Mouse (Mus musculus) lung, embryonic 16.5 days (tissue): ENCODE results near the gene Dis3l. TPM values are rescaled to one million over a fixed set of nuclear protein-coding genes. Genes with fewer than 3 reads are reported as not detected.
"Not testable (repeated sequence)": the region's sequence is repeated elsewhere in the genome, so short reads cannot be mapped to it uniquely, and the experiment has no call there.

Experiments used
- ATAC-seq: fragments of 200-750 bp; cut with Nextera tagmentation; 2 replicates; pipeline ENCODE4 v1.8.0; 2017; ENCODE audit warnings: low read depth, mild to moderate bottlenecking, moderate library complexity
- H3K27ac ChIP-seq: fragments of 300-500 bp; sonication (generic); 2 replicates; pipeline ENCODE4 v1.5.1; 2014; ENCODE audit warnings: mild to moderate bottlenecking, control low read depth, low read length
- H3K27me3 ChIP-seq: fragments of 300-500 bp; sonication (generic); 2 replicates; pipeline ENCODE4 v1.6.1; 2014; ENCODE audit warnings: low read depth, low read length, mixed read lengths; ENCODE audit not compliant: control insufficient read depth, insufficient read depth
- H3K36me3 ChIP-seq: fragments of 300-500 bp; sonication (generic); 2 replicates; pipeline ENCODE4 v1.6.1; 2014; ENCODE audit warnings: low read length; ENCODE audit not compliant: control insufficient read depth, insufficient read depth
- H3K4me1 ChIP-seq: fragments of 300-500 bp; sonication (generic); replicated peaks from 2 replicates; pipeline ENCODE4 v1.6.1; 2014; ENCODE audit warnings: low read length, mixed read lengths; ENCODE audit not compliant: control insufficient read depth, insufficient read depth
- H3K4me2 ChIP-seq: fragments of 300-500 bp; sonication (generic); 2 replicates; pipeline ENCODE4 v1.6.1; 2014; ENCODE audit warnings: low read depth, low read length, control low read depth
- H3K4me3 ChIP-seq: fragments of 300-500 bp; sonication (generic); 2 replicates; pipeline ENCODE4 v1.5.1; 2014; ENCODE audit warnings: mild to moderate bottlenecking, low read length, control low read depth
- H3K9ac ChIP-seq: fragments of 300-500 bp; sonication (generic); 2 replicates; pipeline ENCODE4 v1.6.1; 2014; ENCODE audit warnings: low read length, control low read depth
- H3K9me3 ChIP-seq: fragments of 300-500 bp; sonication (generic); 2 replicates; pipeline ENCODE4 v1.6.1; 2016; ENCODE audit warnings: low read length; ENCODE audit not compliant: control insufficient read depth
- WGBS: fragments of 180-500 bp; shearing (Covaris S2); extraction: QIAGEN DNeasy Blood & Tissue Kit; methylation state at CpG from one replicate; pipeline ENCODE4 v1.1.7; 2014; 5-methylcytosine and 5-hydroxymethylcytosine counted together
- polyA plus RNA-seq: library from polyadenylated mRNA; unstranded; fragments of >200 nt; fragmentation: Nextera tagmentation; extraction: Ambion mirVana; gene quantifications from 2 replicates; pipeline ENCODE4 v1.2.1, GENCODE M21; 2015

Dis3l gene
- polyA plus RNA-seq, 1 experiment from 2014 or later: 21.4 TPM

DNA sequence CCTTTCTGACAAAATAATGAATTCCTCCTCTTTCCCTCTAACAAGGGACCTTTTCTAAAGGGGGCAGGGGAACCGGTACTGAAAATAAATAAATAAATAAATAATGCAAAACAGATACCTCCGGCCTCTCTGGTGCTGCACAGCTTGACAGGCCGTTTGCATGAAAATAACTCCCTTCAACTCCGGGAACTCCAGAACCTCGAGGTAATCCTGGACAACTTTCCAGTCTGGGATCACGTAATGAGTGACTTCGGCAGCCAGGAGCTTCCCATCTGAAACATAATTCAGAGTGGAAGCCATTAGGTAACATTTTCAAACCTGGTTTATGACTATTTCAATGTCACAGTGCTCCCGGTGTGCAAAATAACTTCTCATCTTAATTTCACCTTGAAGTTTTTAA is 1.7 kb downstream of the Dis3l start:
- no peak for ATAC-seq
- Histone ChIP-seq H3K4me3 (peak overlapping the region; percentile 83; the same call in 1 of the 2 replicates), H3K27ac (no peak overlapping the region)

DNA sequence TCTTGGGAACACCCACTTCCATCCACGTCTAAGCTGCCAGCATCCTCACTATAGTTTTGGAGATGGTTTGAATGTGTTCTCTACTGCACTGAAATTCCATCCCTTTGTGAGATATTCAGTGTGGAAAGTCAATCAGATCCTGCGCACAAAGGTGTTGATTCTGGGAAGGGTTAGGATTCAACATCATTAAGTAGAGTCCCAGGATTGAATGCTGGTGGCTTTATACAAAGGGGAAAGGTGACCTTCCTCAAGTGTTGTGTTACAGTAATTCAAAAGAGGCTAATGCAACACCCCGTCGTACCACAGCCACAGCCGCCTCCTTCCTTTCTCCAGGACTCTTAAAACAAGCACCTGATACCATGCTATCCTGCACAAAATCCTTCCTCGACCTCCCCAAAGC is 5.3 kb downstream of the Dis3l start:
- Histone ChIP-seq H3K4me3 (no peak overlapping the region), H3K4me2 (no peak overlapping the region), H3K36me3 (peaks cover 4% of the 10 kb centered on the region; the same call in 1 of the 2 replicates), H3K9me3 (no peaks in the 10 kb centered on the region), H3K9ac (no peak overlapping the region), H3K4me1 (peaks cover 8% of the 10 kb centered on the region), H3K27ac (no peak overlapping the region), H3K27me3 (no peaks in the 10 kb centered on the region)
- WGBS: 83% methylated on average over 6 of the region's 6 CpGs
- ATAC-seq: no peak

More for the DNA sequence above, 1.7 kb downstream of the Dis3l start:
- Histone ChIP-seq H3K4me1 (peaks cover 16% of the 10 kb centered on the region), H3K9me3 (no peaks in the 10 kb centered on the region), H3K36me3 (peaks cover 4% of the 10 kb centered on the region; the same call in 1 of the 2 replicates), H3K9ac (peak overlapping the region; percentile 100), H3K4me2 (peak overlapping the region; percentile 84; the same call in 1 of the 2 replicates), H3K27me3 (no peaks in the 10 kb centered on the region)
- 56% methylated on average over 8 of the region's 8 CpGs for WGBS

DNA sequence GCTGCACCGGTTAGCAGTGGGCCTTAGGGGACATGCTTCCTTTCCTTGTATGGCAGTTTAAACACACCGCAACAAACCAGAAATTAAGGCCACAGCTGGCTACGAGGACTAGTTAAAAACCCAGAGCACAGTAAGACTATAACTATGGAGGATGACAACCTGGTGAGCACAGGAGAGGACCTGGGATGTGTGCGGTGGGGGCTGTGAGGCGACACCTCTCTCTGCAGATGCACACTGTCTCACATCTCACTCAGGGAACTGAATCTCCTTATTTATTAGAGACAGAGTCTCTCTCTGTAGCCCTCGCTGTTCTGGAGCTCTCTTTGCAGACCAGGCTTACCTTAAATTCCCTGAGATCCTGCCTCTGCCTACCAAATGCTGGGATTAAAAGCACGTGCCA is 17.1 kb downstream of the Dis3l start:
- Histone ChIP-seq H3K27ac (no peak overlapping the region), H3K4me2 (no peak overlapping the region), H3K9me3 (no peaks in the 10 kb centered on the region), H3K9ac (no peak overlapping the region), H3K4me1 (no peaks in the 10 kb centered on the region), H3K27me3 (no peaks in the 10 kb centered on the region), H3K36me3 (peaks cover 25% of the 10 kb centered on the region), H3K4me3 (no peak overlapping the region)
- ATAC-seq: no peak
- WGBS: 94% methylated on average over 7 of the region's 7 CpGs

DNA sequence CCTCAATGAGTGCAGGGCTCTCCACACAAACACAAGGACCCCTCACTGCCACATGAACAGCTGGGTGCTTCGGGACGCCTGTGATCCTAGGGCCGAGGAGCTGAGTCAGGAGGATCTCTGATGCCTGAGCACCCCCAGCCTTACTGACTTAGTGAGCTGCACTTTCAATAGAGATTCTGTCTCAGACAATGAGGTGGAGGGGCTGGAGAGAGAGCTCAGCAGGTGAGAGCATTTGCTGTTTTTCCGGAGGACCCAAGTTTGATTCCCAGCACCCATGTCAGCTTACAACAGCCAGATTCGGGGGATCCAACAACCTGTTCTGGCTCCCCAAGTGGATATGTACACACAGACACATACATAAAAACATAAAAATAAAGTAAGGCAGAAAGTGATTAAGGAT is 24.1 kb downstream of the Dis3l start:
- no peaks in the 10 kb centered on the region for H3K27me3 ChIP-seq
- H3K9me3 ChIP-seq: no peaks in the 10 kb centered on the region
- no peak overlapping the region for H3K27ac ChIP-seq
- no peak for ATAC-seq
- no peaks in the 10 kb centered on the region for H3K4me1 ChIP-seq
- peaks cover 32% of the 10 kb centered on the region for H3K36me3 ChIP-seq
- H3K4me2 ChIP-seq: no peak overlapping the region
- H3K4me3 ChIP-seq: no peak overlapping the region
- WGBS: 98% methylated on average over 5 of the region's 5 CpGs
- no peak overlapping the region for H3K9ac ChIP-seq

DNA sequence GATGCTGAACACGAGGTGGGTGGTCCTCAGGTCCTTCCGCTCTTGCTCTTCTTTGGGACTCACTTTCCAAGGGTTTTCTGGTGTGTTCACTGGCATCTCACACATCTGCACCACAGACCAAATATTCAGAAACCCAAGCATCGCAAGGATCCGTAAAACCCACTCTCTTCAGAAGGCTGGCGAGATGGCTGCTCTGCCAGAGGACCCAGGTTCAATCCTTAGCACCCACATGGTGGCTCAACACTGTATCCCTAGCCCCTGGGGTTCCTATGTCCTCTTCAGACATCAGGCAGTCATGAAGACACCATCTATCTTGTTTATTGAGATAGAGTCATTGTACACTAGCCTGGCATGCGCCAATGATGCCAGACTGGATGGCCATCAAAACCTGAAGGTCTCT is 26.4 kb downstream of the Dis3l start:
- H3K4me2 ChIP-seq: no peak overlapping the region
- H3K27me3 ChIP-seq: no peaks in the 10 kb centered on the region
- no peak for ATAC-seq
- H3K9ac ChIP-seq: no peak overlapping the region
- 95% methylated on average over 6 of the region's 6 CpGs for WGBS
- H3K4me1 ChIP-seq: no peaks in the 10 kb centered on the region
- H3K9me3 ChIP-seq: no peaks in the 10 kb centered on the region
- peaks cover 25% of the 10 kb centered on the region for H3K36me3 ChIP-seq
- no peak overlapping the region for H3K4me3 ChIP-seq
- H3K27ac ChIP-seq: no peak overlapping the region

DNA sequence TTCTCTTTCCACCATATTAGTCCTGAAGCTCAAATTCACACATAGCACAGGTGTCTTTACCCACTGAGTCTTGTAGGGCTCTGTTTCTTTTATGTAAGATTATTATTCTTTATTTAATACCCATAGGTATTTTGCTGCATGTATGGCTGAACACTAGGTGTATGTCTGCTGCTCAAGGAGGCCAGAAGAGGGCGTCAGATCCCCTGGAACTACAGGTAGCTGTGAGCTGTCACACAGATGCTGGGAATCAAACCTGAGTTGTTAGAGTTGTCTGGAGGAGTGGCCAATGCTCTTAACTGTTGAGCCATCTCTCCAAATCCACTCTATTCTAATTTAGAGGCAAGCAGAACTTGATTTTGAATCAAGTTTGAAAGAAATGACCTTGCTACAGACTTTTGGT is 29.0 kb downstream of the Dis3l start:
- H3K4me3 ChIP-seq: no peak overlapping the region
- WGBS: 13% methylated on average over 1 of the region's 1 CpGs
- no peaks in the 10 kb centered on the region for H3K4me1 ChIP-seq
- H3K36me3 ChIP-seq: peaks cover 22% of the 10 kb centered on the region
- no peak for ATAC-seq
- H3K4me2 ChIP-seq: no peak overlapping the region
- H3K27me3 ChIP-seq: no peaks in the 10 kb centered on the region
- H3K9me3 ChIP-seq: no peaks in the 10 kb centered on the region
- H3K9ac ChIP-seq: no peak overlapping the region
- no peak overlapping the region for H3K27ac ChIP-seq

DNA sequence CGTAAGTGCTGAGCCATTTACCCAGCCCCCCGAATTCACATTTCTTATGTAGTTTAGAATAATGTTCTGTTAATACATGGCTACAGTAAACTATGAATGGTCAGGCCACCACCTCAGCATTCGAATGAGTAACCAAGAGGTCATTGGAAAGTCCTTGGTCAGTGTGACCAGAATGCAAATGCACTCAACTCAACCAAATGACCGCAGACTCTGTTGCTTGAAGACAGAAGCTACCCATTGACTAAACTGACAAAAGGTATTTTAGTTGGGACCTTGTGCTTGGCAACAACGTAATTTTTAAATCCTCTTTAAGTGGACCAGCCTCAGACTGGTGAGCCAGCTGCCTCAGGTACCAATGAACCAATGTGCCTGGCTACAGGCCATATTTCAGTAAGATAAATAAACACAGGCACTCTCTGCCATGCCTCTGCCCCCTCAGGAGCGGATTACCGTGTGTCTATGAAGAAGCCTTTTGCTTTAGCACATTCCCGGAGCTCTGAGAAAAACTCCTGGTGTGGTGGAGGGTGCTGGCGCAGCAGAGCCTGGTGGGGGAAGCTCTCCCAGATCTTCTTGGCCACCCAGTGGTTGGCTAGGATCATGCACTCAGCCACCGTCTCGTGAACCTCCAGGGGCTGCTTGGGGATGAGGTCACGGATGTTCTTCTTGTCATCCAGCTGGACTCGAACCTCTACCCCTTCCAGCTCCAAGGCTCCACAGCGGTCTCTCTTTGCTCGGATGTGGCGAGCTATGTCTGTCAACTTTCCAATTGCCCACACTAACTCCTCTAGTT is 29.9 kb downstream of the Dis3l start:
- no peak overlapping the region for H3K9ac ChIP-seq

DNA sequence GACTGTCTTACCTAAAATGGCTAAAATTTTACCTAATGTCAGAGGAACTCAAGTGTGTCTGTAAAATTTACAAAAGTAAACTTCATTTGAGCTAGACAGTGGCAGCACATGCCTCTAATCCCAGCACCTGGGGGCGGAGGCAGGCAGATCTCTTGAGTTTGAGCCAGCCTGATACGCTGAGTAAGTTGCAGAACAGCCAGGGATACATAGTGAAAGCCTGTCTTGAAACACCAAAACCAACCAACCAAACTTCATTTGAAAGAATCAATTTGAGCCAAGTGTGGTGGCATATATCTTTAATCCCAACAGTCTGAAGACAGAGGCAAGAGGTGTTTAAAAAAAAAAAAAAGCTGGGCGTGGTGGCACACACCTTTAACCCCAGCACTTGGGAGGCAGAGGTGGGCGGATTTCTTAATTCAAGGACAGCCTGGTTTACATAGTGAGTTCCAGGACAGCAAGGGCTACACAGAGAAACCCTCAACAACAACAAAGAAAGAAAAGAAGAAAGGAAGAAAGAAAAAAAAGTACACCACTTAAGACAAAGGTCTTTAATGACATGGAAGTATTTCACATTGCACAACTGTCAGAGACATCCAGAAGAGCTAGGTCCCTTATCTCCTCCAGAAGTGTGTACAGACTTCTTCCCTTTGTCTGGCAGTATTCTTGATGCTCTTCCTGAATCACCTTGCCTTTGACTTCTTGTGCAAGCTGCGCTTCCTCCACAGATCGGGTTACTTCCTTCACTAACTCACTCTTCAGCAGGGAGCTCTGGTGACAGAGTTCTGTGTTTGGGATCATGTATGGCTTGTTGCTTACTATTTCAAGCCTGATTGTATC is 34.4 kb downstream of the Dis3l start:
- Histone ChIP-seq H3K36me3 (peaks cover 34% of the 10 kb centered on the region), H3K4me3 (no peak overlapping the region), H3K4me1 (no peaks in the 10 kb centered on the region), H3K27ac (no peak overlapping the region), H3K9me3 (no peaks in the 10 kb centered on the region), H3K9ac (no peak overlapping the region), H3K4me2 (no peak overlapping the region), H3K27me3 (no peaks in the 10 kb centered on the region)
- ATAC-seq: no peak
- WGBS: 69% methylated on average over 6 of the region's 6 CpGs

More for the DNA sequence above, 29.9 kb downstream of the Dis3l start:
- Histone ChIP-seq H3K27me3 (no peaks in the 10 kb centered on the region), H3K9me3 (no peaks in the 10 kb centered on the region), H3K4me3 (no peak overlapping the region), H3K27ac (no peak overlapping the region), H3K4me1 (no peaks in the 10 kb centered on the region), H3K4me2 (no peak overlapping the region), H3K36me3 (peaks cover 26% of the 10 kb centered on the region)
- WGBS: 68% methylated on average over 16 of the region's 16 CpGs
- no peak for ATAC-seq

DNA sequence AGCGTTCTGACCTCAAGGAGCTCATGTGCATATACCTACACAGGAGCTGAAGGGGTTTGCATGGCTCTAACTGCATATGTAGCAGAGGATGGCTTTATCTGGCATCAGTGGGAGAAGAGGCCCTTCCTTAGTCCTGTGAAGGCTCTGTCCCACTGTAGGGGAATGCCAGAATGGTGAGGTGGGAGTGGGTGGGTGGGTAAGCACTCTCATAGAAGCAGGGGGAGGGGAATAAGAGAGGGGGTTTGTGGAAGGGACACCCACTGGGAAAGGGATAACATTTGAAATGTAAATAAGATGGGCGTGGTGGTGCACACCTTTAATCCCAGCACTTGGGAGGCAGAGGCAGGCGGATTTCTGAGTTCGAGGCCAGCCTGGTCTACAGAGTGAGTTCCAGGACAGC is 38.0 kb downstream of the Dis3l start:
- not testable (repeated sequence) for H3K4me1 ChIP-seq, H3K9me3 ChIP-seq, H3K4me3 ChIP-seq, H3K9ac ChIP-seq, H3K4me2 ChIP-seq, H3K27ac ChIP-seq, ATAC-seq, H3K27me3 ChIP-seq
- WGBS: 89% methylated on average over 4 of the region's 4 CpGs
- peaks cover 41% of the 10 kb centered on the region for H3K36me3 ChIP-seq
